Mouse (Mus musculus) CH12.LX (cell line): ENCODE data around the gene Carmil1.

Source experiments
- CTCF ChIP-seq, 2 experiments: IDR thresholded peaks in 1 of 2; conservative IDR thresholded peaks in 1 of 2; 2 replicates each; pipeline ENCODE4 v1.5.1; 2011 to 2012; ENCODE audit warnings: low read depth in 2 of 2, low read length in 2 of 2, improper control_type of control experiment in 1 of 2, inconsistent platforms in 1 of 2, mild to moderate bottlenecking in 1 of 2, moderate library complexity in 1 of 2
- ETS1 ChIP-seq: conservative IDR thresholded peaks from 2 replicates; pipeline ENCODE4 v1.6.1; 2012; ENCODE audit warnings: low read depth, mild to moderate bottlenecking, inconsistent platforms, low read length, improper control_type of control experiment, moderate library complexity
- MAFK ChIP-seq: IDR thresholded peaks from 2 replicates; pipeline ENCODE4 v1.6.1; 2011; ENCODE audit warnings: low read length, improper control_type of control experiment; ENCODE audit not compliant: insufficient replicate concordance
- MAZ ChIP-seq: IDR thresholded peaks from 2 replicates; pipeline ENCODE4 v1.6.1; 2012; ENCODE audit warnings: low read depth, mild to moderate bottlenecking, inconsistent platforms, low read length, improper control_type of control experiment, moderate library complexity
- MEF2A ChIP-seq: IDR thresholded peaks from 2 replicates; pipeline ENCODE4 v1.6.1; 2014; ENCODE audit warnings: low read depth, mild to moderate bottlenecking, inconsistent platforms, low read length, improper control_type of control experiment, borderline replicate concordance
- NELFE ChIP-seq: IDR thresholded peaks from 2 replicates; pipeline ENCODE4 v1.6.1; 2011; ENCODE audit warnings: low read depth, low read length, improper control_type of control experiment
- POLR2A ChIP-seq: IDR thresholded peaks from 2 replicates; pipeline ENCODE4 v1.6.1; 2011; ENCODE audit warnings: low read depth, mild to moderate bottlenecking, improper control_type of control experiment, low read length
- POLR2AphosphoS2 ChIP-seq: IDR thresholded peaks from 2 replicates; pipeline ENCODE4 v1.6.1; 2011; ENCODE audit warnings: low read depth, low read length, improper control_type of control experiment
- RAD21 ChIP-seq: IDR thresholded peaks from 2 replicates; pipeline ENCODE4 v1.6.1; 2011; ENCODE audit warnings: low read depth, mild to moderate bottlenecking, low read length, improper control_type of control experiment, moderate library complexity
- RCOR1 ChIP-seq: conservative IDR thresholded peaks from 2 replicates; pipeline ENCODE4 v1.6.1; 2012; ENCODE audit warnings: low read depth, mild to moderate bottlenecking, inconsistent platforms, low read length, improper control_type of control experiment
- SMC3 ChIP-seq: IDR thresholded peaks from 2 replicates; pipeline ENCODE4 v1.6.1; 2011; ENCODE audit warnings: low read depth, low read length, improper control_type of control experiment
- USF1 ChIP-seq: IDR thresholded peaks from 2 replicates; pipeline ENCODE4 v1.6.1; 2014; ENCODE audit warnings: low read depth, mild to moderate bottlenecking, inconsistent platforms, low read length, improper control_type of control experiment
- ZKSCAN1 ChIP-seq: IDR thresholded peaks from 2 replicates; pipeline ENCODE4 v1.6.1; 2012; ENCODE audit warnings: low read depth, inconsistent platforms, low read length, improper control_type of control experiment, borderline replicate concordance

DNA sequence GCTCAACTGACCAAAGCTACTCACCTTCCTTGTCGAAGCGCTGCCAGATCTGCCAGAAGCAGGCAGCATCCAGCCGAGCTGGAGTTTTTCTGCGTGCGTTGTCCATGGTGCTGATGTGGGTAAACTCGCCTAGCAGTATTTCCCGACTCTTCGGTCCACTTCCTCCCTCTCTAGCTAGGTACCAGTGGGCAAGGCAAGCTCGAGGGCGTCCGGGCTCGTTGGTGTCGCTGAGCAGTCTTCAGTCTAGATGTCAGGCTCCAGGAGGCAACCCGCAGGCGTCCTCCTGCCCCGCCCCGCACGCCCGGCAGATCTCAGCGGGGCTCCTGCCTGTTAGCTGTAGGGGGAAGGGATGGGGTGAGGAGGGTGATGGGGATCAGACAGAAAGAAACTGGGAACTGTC is 289.7 kb downstream of the Carmil1 start, which contains the start of gene Scgn:
- TF ChIP-seq CTCF (conservative IDR thresholded peaks at IDR 0.05 in 1 of 2, IDR thresholded peaks at IDR 0.05 in 1 of 2; ENCODE audit: low read depth in 2 of 2, low read length in 2 of 2) (no peak), POLR2A (no peak), USF1 (no peak), MAZ (no peak), MAFK (no peak), ETS1 (no peak), NELFE (no peak), RCOR1 (no peak), RAD21 (no peak), MEF2A (no peak), ZKSCAN1 (no peak), SMC3 (no peak), POLR2AphosphoS2 (no peak)
